Mouse (Mus musculus) thymus, adult 2 months (tissue): ENCODE measurements around the gene Cdca5.

Experiments
- CTCF ChIP-seq: fragments of 200-500 bp; IDR thresholded peaks from 2 replicates; pipeline ENCODE4 v1.5.1; 2012; ENCODE audit warnings: mild to moderate bottlenecking, control low read depth, low read length, moderate library complexity, borderline replicate concordance; ENCODE audit not compliant: control insufficient read depth, poor library complexity, insufficient read depth; ENCODE audit errors: extremely low read depth
- POLR2A ChIP-seq: fragments of 200-500 bp; IDR thresholded peaks from 2 replicates; pipeline ENCODE4 v1.6.1; 2012; ENCODE audit warnings: mild to moderate bottlenecking, low read length, control low read depth, moderate library complexity; ENCODE audit not compliant: control insufficient read depth, poor library complexity, insufficient read depth; ENCODE audit errors: extremely low read depth

GRCm38 (mm10) chr19:6113116-6113515 lies 28.3 kb downstream of the Cdca5 start:
- TF ChIP-seq POLR2A: no peak
- no peak for TF ChIP-seq CTCF
